Mouse (Mus musculus) adrenal gland, adult 8-10 months (tissue): ENCODE data around the gene Kras. TPM values are rescaled to one million over a fixed set of nuclear protein-coding genes. Genes with fewer than 3 reads are reported as not detected.

ENCODE experiments used
- DNase-seq: peaks from one replicate; pipeline ENCODE4 v3.0.0; 2022
- total RNA-seq, 4 experiments: library from RNA; stranded (reverse); gene quantifications; 2 replicates each; pipeline ENCODE4 v1.2.4; 2022

Kras gene
- total RNA-seq, 4 experiments from 2014 or later, result 31.4 to 44.2 (median 42.8) TPM

DNA sequence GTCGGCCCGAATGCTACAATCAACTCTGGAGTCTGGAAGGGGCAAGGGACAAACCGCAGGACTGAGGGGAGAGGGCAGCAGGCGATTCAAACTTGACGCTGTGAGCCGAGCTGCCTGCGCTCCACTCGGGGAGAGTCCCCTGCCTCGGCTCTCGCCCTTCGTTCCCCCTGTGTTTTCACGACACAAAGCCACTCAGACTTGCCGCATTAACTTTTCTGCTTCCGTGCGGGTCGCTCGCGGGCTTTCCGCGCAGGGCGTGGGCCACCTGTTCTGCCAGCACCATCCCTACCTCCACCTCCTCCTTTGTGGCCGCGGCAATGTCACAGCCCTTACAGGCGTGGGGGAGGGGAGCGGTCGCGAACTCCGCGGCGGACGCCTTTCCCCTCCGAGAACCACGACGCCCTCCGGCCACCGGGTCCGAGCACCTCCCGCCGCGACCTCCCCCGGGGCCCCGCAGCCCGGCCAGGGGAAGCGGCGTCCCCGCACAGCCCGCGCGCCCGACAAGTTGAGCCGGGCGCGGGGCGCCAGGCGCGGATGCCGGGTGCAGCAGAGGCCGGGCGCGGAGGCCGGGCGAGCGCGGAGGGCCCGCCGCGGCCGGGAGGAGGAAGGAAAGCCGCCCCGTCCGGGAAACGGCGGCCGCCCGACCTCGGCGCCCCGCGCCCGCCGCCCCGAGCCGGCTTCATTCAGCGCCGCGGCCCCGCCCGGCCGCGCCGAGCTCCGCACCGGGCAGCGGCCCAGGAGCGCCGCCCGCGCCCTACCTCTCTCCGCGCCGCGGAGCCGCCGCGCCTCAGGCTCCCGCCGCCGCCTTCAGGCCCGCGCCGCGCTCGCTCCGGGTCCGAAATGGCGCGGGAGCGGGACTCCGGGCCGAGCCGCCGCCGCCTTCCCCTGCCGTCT is 501 bp downstream of the Kras start:
- DNase-seq, result peak; percentile 37

DNA sequence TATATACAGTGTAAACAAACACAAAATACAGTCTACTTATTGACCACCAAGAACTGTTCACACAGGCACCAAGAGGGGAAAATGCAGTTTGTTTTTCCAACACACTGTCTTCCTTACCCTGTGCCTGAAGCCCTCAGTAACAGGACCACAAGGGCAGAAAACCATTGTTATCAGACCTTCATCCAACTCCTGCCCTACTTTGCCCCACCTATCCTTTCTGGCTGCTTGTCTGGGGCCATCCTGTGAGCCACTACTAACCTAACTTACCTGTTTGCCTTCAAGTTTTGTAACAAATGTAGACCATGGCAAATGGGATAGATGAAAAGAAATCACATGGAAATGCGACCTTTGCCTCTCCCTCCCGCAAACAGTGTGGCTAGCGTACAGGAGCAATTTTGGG is 2.2 kb downstream of the Kras start:
- no peak for DNase-seq

DNA sequence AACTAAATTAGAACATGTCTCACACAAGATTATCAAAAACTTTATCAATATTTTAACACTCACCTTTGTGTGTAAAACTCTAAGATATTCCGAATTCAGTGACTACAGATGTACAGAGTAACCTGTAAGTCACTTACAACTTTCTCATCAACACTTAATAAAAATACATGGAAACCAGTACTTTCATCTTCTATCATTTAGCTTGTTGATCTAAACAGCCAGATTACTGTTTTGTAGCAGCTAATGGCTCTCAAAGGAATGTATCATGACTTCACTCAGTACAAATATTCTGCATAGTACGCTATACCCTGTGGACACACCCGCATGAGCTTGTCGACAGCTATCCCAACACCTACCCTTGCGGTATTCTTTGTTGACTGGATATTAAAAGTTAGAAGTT is 3.2 kb downstream of the Kras start:
- DNase-seq, result no peak

DNA sequence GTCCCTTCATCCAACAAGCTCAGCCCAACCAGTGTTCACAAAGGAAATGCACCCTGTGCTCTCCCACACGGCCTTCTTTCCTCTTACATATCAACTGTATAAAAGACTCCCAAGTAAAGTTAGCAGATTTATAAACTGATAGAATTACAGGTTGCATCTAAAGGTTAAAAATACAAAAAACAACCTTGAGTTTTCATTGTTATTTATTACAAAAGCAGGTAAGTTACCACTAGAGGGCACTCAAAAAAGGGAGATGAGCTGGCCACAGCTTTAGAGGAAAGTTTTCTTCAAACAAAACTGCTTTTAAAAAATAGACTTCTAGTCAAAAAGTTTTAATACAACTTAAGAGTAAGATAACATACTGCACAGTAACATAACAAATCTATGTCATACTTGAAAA is 7.5 kb downstream of the Kras start:
- DNase-seq, result no peak

DNA sequence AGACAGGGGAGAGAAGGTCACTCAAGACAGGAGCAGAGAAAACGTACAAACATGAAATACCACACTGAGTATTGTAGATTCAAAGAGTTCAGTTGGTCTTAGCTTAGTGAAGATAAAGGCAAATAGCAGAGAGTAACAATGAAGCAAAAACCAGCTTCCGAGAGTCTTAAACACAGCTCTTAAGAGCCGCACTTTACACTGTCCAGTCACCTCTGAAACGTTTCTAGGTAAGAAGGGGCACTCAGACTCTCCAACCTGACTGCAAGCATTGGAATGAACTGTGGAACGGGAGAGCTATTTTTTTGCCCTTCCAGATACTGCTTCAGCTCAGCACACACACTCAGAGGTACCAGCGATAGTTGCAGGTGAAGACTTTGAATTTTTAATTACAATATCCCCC is 9.8 kb downstream of the Kras start:
- no peak for DNase-seq

DNA sequence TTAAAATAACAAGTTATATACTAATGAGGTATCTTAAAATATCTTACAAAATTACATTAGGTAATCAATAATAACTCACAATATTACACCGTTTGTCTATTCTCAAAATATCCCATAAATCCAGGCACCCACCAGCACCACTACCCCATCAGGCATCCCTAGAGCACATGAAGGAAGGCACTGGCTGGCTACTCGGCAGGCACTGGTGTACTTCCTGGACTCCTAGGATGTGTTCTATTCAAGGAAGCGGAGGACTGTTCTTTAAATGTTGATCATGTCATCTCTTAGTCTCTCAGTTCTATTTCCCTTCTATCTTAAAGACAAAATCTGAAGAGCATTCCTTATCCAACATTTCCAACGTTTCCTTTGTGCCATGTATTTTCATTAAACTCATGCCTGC is 12.9 kb downstream of the Kras start:
- DNase-seq, result no peak

DNA sequence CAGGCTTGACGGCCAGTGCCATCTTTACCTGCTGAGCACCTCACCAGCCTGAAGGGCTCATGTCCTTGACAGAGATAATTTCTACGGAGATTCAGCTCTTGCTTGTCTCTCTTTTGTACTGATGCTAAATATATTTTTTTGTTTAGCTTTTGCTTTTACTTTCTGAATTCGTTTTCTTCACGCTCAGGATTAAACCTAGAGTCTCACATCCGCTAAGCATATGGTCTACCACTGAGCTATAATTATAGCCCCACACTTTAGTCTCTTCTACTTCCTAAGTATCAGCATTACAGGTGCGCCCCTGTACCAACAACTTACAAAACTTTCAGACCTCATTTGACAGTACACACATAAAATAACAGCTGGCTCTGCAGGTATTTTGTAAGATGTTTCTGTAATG is 14.7 kb downstream of the Kras start:
- DNase-seq, result no peak

DNA sequence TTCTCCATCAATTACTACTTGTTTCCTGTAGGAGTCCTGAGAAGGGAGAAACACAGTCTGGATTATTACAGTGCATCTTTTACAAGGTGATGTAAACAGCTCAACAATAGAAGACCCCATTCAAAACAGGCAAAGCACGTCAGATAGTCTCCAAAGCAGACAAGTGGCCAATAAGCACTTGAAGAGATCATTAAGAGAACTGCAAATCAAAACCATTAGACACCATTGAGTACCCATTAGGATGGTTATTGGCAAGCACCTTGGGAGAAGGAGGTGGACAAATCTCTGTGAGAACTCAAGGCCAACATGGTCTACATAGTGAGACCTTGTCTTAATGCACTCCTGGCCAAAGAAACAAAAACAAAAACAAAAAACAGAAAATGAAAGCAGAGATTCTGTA is 15.6 kb downstream of the Kras start:
- no peak for DNase-seq

DNA sequence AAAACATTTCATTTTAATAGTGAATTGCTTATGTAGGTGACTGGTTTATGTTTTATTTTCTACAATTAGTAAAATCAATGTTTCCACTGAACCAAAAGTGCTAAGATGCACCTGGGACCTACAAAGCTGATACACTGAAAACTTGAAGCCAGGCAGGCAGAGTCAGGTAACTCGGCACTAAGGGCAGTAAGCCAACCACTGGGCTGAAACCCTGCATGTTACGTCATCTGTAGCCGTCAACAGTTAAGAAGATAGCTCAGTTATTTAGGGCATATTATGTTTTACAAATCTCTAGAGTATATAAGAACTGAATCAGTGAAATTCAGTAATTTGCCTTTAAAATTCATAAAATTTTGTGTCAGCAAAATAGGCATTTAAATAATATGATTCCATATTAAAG is 23.7 kb downstream of the Kras start:
- no peak for DNase-seq

DNA sequence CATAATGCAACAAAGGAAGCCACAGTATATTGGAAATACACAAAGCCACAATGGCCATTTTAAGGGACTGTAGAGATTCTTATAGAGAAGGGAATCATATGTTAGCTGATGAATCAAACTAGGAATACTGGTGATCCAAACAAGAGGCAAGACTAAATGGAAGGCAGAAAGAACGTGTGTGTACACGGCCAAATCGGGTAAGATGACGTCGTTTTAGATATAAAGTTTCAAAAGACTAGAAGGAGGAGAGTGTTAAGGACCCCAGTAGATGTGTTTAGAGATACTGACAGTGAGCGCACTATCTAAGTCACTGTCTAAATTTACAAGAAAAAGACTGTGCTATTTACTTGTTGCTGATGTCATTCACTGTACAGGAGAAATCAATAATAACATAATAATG is 25.8 kb downstream of the Kras start:
- DNase-seq, result no peak

DNA sequence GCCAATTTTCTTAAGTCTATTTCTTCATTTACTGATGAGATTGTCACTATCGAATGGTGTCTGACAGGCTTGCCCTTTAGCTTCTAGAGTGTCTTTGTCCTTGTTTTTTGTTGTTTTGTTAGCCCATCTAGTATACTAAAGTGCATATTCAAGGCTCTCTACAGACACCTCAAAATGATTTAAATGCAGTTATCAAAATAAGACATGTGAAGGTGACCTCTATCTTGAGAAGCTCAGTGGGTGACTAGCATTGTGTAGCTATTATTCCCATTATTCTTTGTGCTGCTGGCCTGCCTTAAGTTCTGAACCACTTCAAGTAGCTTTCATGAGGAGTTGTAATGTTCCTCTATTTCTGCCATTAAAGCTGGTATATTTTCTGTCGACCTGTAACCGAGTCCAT is 34.2 kb downstream of the Kras start:
- DNase-seq, result no peak

DNA sequence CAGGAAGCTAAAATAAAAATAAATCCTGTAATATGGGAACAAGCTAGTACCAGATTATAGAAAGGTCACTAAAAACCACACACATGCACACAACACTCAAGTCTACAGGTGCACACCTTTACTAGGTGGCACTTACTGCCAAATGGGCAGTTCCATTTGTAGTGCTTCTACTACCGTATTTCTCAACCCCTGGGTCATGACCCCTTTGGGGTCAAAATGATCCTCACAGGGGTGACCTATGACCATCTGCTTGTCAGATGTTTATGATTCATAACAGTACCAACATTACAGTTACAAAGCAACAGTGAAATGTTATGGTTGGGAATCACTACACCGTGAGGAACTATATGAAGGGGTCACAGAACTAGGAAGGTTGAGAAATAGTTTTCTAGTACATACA is 36.1 kb downstream of the Kras start:
- DNase-seq, result no peak

DNA sequence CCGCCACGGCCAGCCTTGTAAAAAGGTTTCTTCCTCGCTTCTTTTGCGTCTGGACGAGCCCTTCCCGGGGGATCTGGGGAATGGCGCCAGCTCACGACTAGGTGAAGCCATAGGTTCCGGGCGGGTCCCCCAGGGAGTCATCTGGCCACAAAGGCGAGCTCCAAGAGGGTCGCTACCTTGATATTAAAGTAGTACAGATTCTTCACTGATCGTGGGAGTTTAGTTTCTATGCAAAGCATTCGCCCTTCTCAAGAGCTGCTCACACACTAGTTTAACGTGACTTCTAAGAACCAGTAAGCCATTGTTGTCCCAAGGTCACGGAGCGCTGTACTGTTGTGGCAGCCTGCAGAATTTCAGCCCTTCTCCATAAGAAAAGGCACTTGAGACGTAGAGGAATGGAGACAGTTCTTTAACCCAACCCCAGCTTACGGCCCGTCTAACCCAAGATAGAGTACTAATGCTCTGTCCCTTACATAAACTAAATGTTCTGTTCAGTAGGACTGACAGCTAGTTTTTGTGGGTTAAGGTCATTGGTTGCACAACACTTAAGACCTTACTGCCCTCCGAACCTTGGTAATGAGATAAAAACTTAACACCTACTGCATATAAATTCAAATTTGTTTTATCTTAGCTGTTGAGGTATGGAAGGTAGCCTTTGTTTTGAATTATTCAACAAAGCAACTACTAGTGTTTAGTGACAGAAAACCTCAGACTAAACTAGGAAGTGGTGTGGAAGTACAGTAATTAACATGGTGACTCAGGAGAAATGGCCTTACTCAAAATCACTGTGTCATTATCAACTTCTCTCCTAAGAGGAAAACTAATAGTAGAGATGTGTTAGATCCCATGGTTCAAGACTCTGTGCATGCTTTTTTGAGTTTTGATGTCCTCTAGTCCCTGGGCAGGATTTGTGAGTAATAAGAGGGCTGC is 38.4 kb downstream of the Kras start:
- peak; percentile 19 for DNase-seq

DNA sequence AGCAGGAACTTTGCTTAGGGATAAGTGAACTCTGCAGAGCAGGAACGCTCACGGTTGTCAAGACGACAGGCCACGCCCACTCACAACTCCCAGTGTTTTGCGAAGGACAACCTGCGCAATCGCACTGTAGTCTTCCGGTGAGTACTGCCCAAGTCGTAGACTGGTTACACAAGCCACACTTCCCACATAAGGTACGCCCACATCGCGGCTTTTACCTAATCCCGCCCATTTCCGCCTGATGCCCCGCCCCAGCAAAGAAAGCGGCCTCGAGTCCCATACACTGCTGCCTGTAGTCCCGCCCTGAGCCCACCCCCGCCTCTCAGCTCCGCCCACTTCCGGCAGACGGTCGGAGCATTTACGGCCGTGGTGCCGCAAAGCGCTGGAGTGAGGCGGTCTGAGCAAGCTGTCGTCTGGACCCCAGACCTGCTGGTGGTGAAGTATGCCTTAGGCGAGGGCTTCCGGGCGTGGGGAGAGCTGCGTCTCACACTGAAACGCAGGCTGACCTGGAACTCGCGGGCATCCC is 39.2 kb downstream of the Kras start, which contains the start of the genes Casc1 and Etfrf1:
Gene Casc1 (minus strand): TSS at position 190 of the 523 bp plus-strand sequence.
Gene Etfrf1 (plus strand): TSS at position 319 of the 523 bp plus-strand sequence.
- peak; percentile 100 for DNase-seq

DNA sequence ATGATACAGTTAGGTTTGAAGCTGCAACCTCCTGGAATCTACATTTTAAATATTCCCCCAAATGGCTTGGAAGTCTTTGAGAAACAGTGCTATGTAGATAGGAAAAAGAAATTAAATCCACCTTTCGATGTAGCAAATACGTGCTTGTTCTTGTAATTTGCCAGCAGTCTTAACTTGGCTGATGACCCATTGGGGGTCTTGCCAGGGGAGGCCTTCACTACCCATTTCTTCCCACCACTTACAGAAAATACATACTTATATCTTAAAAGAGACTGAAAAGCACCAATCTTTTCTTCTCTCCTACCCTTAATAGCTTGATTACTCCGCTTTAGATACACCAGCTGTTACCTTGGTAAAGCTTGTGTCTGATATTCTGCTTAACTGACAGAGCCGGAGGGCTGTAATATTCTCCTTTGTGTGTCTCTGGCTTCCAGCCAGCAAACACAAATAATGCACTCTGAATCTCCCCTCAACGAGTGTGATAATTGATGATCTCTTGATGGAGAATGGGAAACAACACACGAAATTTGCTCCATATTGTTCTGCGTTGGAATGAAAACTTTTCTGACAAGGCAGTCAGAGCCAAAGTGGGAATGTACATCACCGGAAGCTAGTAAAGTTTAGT is 39.9 kb downstream of the Kras start:
- DNase-seq, result no peak

DNA sequence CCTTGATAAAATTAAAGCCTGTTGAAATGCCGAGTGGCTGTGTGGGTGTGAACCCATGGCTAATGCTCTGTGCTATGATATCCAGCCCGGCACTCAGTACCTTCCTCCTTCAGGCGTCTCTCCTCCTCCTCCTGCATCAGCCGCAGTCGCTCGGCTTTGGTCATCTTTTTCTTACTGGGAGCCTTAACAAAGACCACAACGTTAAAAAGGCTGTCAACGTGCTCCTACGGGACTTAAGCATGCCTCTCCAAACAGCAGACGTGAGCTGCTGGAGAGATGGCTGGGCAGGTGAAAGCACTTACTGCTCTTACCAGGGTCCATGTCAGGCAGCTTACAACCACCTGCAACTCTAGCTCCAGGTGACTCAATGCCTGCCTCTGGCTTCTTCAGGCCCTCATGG is 44.9 kb downstream of the Kras start:
- DNase-seq, result no peak

DNA sequence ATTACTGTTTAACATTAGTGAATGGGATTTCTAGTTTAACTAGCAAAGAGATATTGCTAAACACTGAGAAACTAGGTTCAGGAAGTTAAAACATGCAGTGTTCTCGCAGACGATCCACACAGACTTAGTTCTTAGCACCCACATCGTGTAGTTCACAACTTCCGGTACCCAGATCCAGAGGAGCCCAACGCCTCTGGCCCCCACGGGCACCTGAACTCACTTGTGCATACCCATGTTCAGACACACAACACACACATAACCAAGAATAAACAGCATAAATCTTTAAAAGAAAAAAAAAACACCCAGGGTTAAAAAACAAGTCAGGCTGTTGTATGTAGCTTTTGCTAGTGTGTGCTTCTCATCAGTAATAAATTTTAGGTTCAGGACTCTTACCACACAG is 45.6 kb downstream of the Kras start:
- no peak for DNase-seq

DNA sequence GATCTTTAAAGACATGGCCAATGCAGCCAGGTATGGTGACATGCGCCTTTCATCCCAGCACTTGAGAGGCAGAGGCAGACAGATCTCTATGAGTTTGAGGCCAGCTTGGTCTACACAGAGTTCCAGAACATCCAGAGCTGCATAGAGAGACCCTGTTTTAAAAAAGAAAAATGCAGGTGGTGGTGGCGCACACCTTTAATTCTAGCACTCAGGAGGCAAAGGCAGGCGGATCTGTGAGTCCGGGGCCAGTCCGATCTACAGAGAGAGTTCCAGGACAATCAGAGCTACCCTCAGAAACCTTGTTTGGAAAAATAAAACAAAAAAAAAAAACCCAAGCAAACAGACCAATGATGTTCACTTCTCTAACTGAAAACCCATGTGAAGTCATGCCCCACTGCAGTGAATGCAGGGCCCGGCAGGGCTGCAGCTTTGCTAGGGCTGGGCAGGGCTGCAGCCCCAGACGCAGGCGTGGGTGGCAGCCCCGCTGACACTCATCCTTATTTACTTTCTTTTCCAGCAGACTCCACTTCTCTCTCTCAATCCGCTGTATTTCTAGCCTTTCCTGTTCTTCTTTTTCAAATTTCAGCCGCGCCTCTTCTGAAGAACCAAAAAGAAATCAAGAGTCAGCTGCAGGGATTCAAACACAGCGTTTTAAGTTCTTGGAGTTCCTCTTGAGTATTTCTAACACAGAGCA is 47.5 kb downstream of the Kras start:
- no peak for DNase-seq

DNA sequence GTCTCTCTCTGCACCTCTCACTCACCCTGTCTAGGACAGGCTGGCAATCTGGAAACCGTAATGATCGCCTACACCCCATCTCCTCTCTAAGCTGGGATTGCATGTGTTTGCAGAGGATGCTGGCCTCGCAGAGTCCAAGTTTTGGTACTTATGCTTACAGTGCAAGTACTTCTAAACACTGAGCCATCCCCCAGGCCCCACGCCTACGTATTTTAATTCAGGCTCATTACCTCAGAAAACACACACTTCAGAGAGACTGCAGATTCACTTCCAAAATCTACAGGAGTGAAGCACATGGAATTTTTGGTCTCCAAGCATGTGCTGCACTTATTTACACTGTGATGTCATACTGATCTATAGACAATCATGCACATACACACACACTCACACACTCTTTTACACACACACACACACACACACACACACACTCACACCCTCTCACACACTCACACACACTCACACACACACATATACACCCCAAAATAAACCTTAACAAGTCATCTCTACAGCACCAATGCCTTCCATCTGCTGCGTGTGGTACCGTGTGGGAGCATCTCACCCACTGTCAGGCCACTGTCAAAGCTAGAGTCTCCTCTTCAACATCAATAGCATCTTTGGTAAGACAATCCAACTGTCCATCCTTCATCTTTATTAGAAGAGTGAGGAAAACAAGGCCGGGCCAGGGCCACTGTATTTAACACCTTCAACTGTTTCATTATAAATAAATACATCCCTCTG is 51.9 kb downstream of the Kras start:
- DNase-seq, result no peak

DNA sequence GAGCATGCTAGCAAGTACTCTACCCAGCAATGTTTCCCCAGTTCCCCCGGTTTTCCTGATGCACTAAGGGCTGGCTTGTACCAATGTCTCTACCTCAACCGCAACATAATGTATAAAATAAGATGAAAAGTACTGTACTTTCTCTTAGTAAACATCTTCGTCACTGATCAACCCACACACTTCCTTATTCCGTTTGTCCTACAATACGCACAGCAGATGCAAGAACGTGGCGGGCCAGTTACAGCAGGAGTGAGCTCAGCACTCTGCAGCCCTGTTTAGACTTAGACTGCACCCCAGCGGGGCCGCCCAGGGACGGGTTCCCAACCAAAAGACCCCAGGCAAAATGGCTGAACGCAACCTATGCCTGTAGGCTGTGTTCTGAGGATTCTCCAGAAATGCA is 56.6 kb downstream of the Kras start:
- no peak for DNase-seq

DNA sequence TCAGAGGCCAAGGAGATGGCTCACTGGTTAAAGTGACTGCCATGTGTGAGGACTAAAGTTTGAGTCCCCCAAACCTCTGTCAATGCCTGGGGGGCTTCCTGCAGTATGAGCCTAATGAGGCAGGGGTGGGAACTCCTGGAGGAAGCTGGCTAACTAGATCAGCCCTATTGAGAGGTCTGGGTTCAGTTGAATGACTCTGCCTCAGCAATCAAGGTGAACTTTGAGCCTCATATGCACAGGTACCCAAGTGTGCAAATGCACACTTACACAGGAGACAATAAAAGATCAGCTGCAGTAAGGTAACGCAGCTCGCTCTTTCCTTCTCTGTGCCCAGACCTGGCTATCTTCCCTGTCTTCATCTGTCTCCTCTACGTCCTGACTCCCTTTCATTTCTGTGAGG is 57.0 kb downstream of the Kras start:
- no peak for DNase-seq
